Mouse (Mus musculus) hindbrain, embryonic 10.5 days (tissue): ENCODE measurements around the gene Vmn2r36. TPM values are rescaled to one million over a fixed set of nuclear protein-coding genes. Genes with fewer than 3 reads are reported as not detected.
"Not testable (repeated sequence)": the region's sequence is repeated elsewhere in the genome, so short reads cannot be mapped to it uniquely, and the experiment has no call there.

ENCODE experiments used
- DNase-seq: peaks from one replicate; pipeline ENCODE4 v3.0.0-alpha.2; 2017; ENCODE audit warnings: low spot score
- H3K27ac ChIP-seq: fragments of 300-500 bp; sonication (generic); 2 replicates; pipeline ENCODE4 v1.5.1; 2016; ENCODE audit warnings: mild to moderate bottlenecking, moderate library complexity
- H3K27me3 ChIP-seq: fragments of 300-500 bp; sonication (generic); 2 replicates; pipeline ENCODE4 v1.6.1; 2016; ENCODE audit warnings: mild to moderate bottlenecking; ENCODE audit not compliant: poor library complexity, insufficient read depth, severe bottlenecking
- H3K36me3 ChIP-seq: fragments of 300-500 bp; sonication (generic); 2 replicates; pipeline ENCODE4 v1.6.1; 2016; ENCODE audit warnings: mild to moderate bottlenecking, moderate library complexity
- H3K4me1 ChIP-seq: fragments of 300-500 bp; sonication (generic); replicated peaks from 2 replicates; pipeline ENCODE4 v1.6.1; 2016; ENCODE audit warnings: mild to moderate bottlenecking
- H3K4me3 ChIP-seq: fragments of 300-500 bp; sonication (generic); 2 replicates; pipeline ENCODE4 v1.5.1; 2016; ENCODE audit warnings: mild to moderate bottlenecking, moderate library complexity
- H3K9me3 ChIP-seq: fragments of 300-500 bp; sonication (generic); 2 replicates; pipeline ENCODE4 v1.6.1; 2016; ENCODE audit warnings: mild to moderate bottlenecking, moderate library complexity
- WGBS: fragments of 180-500 bp; shearing (Covaris S2); methylation state at CpG from one replicate; pipeline ENCODE4 v1.1.7; 2016; 5-methylcytosine and 5-hydroxymethylcytosine counted together
- polyA plus RNA-seq: library from polyadenylated mRNA; unstranded; fragments of >200 nt; fragmentation: Nextera tagmentation; extraction: Ambion mirVana; gene quantifications from 2 replicates; pipeline ENCODE4 v1.2.1, GENCODE M21; 2016

Gene Vmn2r36
- not detected in 2 replicates for polyA plus RNA-seq

- H3K27ac ChIP-seq, H3K4me1 ChIP-seq, H3K36me3 ChIP-seq, H3K27me3 ChIP-seq, H3K9me3 ChIP-seq, DNase-seq, H3K4me3 ChIP-seq: not testable (repeated sequence)
- WGBS = no CpG with 5 or more reads among the region's 1 CpGs
Observed at GRCm38 (mm10) chr7:7902395-7902794, at the start of gene Vmn2r36. Gene Vmn2r36, minus strand, starts transcription at chr7:7902495.

Other genes starting within 250 kb of the Vmn2r36 start
- not detected in 2 replicates for gene Vmn2r34, start 213.0 kb downstream of the Vmn2r36 start, polyA plus RNA-seq
- not detected in 2 replicates for gene Vmn2r35, start 82.6 kb downstream of the Vmn2r36 start, polyA plus RNA-seq